Mouse (Mus musculus) megakaryocyte, embryonic 14.5 days (primary cell): ENCODE results near the gene Adgrv1. TPM values are rescaled to one million over a fixed set of nuclear protein-coding genes. Genes with fewer than 3 reads are reported as not detected.
"Not testable (repeated sequence)": the region's sequence is repeated elsewhere in the genome, so short reads cannot be mapped to it uniquely, and the experiment has no call there.

Experiments used
- H3K27me3 ChIP-seq: replicated peaks from 2 replicates; pipeline ENCODE3; 2012; ENCODE audit warnings: inconsistent platforms
- H3K36me3 ChIP-seq: replicated peaks from 2 replicates; pipeline ENCODE3; 2012; ENCODE audit warnings: low read length, inconsistent platforms, mixed read lengths
- H3K4me1 ChIP-seq: 2 replicates; pipeline ENCODE4 v1.6.1; 2012; ENCODE audit warnings: inconsistent platforms
- H3K4me3 ChIP-seq: replicated peaks from 2 replicates; pipeline ENCODE3; 2012; ENCODE audit warnings: moderate library complexity, mild to moderate bottlenecking, inconsistent platforms
- H3K9me3 ChIP-seq: 2 replicates; pipeline ENCODE4 v1.6.1; 2012; ENCODE audit warnings: inconsistent platforms
- FLI1 ChIP-seq: IDR thresholded peaks from 2 replicates; pipeline ENCODE4 v1.6.1; 2012; ENCODE audit warnings: low read length, inconsistent platforms, mixed read lengths
- GATA1 ChIP-seq: IDR thresholded peaks from 3 replicates; pipeline ENCODE4 v1.6.1; 2012; ENCODE audit warnings: mixed read lengths, low read length, inconsistent platforms, borderline replicate concordance
- polyA plus RNA-seq: library from polyadenylated mRNA; stranded (reverse); fragments of >175 nt; gene quantifications from 2 replicates; pipeline ENCODE4 v1.2.3, GENCODE M21; 2012; ENCODE audit warnings: low replicate concordance; ENCODE audit not compliant: insufficient read depth

Adgrv1 gene
- not detected in 2 replicates for polyA plus RNA-seq

DNA sequence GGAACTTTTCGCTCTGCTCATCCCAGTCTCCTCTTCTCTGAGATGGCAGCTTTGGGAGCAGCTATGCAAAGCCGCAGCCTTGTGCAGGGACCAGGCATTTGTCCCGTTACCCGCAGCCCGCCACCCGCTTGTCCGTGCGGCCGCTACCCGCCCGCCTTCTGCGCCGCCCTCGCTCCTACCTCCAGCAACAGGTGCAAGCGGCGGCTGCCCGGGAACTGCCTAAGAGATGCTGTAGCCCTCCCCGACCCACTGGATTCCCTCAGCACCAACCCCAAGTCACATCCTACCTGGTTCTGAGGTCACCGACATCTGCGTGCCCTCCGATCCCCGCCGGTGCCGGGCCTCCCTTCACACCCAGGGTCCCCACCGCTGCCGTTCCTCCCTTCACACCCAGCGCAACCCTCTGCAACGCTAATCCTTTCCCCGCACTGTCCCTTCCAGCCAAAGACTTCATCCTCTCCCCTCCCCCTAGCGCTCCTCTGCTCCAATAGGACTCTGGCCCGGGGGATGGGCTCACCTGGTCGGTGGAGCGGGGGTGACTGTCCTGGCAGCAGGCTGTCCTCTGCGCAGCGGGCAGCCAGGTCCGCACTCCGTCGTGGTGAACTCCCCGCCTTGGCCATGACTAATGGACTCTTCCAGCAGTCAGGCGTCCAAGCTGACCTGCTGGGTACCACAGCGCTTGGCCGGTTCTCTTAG, at the start of gene Adgrv1:
Gene Adgrv1 (minus strand): TSS at position 435 of the 696 bp plus-strand sequence.
- TF ChIP-seq FLI1 (no peak), GATA1 (no peak)
- Histone ChIP-seq H3K4me1 (peaks cover 8% of the 10 kb centered on the region), H3K36me3 (no peaks in the 10 kb centered on the region), H3K9me3 (peaks cover 9% of the 10 kb centered on the region), H3K4me3 (peak within 1 kb of the TSS; percentile 71), H3K27me3 (peaks cover 36% of the 10 kb centered on the region)

DNA sequence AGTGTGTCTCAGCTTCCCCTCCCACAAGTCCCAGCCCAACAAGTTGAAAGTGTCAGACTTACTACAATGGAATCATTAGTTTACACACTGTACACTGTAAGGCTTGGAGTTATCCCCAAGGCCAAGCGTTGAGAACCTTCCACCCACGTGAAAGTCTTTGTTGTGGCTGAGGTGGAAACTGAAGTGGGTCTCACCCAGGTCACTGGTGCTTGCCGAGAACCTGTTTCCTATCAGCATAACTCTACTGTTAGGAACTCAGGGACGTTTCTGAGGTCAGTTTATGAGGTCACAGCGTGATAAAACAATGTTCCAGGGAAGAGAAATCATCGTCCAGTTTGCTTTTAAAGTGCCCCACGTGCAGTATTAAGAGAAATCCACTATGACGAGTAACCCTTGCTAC, 42.4 kb upstream of the Adgrv1 start:
- Histone ChIP-seq H3K36me3 (peaks cover 86% of the 10 kb centered on the region), H3K27me3 (no peaks in the 10 kb centered on the region), H3K4me1 (no peaks in the 10 kb centered on the region), H3K9me3 (no peaks in the 10 kb centered on the region), H3K4me3 (no peak overlapping the region)
- no peak for TF ChIP-seq FLI1
- TF ChIP-seq GATA1: no peak

DNA sequence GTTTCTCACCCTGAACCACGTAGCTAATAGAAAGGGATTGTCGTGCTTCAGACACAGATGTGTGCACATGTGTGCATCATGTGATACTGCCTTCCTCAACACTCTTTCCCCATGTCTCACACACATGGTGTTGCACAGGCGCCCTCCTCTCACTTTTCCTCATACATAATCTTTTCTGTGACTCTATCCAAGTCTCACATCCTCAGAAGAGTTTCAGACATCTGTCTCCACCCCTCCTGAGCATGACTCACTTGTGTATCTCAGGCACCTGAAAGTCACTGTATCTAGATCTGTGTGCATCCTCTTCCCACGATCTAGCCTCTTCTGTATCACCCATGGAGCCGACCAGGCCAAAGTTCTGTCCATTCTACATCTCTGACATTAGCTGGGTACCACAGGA, 34.8 kb upstream of the Adgrv1 start:
- H3K9me3 ChIP-seq: no peaks in the 10 kb centered on the region
- no peak for TF ChIP-seq FLI1
- TF ChIP-seq GATA1: no peak
- H3K36me3 ChIP-seq: peaks cover 82% of the 10 kb centered on the region
- H3K27me3 ChIP-seq: no peaks in the 10 kb centered on the region
- H3K4me1 ChIP-seq: peaks cover 18% of the 10 kb centered on the region
- H3K4me3 ChIP-seq: no peak overlapping the region

DNA sequence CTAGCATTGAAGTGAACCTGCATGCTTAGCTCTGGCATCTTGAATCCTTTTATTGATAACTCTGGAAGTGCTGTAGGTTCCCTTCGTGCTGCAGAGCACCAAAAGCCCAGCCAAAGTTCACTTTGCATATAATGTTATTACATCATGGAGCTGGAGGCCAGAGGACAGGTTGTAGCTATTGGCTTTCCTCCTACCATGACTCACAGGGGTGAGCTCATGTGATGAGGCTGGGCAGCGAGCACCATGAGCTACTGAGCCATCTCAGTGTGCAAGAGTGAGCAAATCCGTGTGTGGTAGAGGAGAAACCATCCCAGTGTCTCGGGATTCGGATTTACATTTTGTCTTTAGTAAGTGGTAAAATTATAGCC, 31.4 kb upstream of the Adgrv1 start:
- no peaks in the 10 kb centered on the region for H3K27me3 ChIP-seq
- TF ChIP-seq FLI1 (no peak), GATA1 (no peak)
- H3K4me3 ChIP-seq: no peak overlapping the region
- H3K4me1 ChIP-seq: peaks cover 22% of the 10 kb centered on the region
- H3K9me3 ChIP-seq: no peaks in the 10 kb centered on the region
- H3K36me3 ChIP-seq: peaks cover 60% of the 10 kb centered on the region

DNA sequence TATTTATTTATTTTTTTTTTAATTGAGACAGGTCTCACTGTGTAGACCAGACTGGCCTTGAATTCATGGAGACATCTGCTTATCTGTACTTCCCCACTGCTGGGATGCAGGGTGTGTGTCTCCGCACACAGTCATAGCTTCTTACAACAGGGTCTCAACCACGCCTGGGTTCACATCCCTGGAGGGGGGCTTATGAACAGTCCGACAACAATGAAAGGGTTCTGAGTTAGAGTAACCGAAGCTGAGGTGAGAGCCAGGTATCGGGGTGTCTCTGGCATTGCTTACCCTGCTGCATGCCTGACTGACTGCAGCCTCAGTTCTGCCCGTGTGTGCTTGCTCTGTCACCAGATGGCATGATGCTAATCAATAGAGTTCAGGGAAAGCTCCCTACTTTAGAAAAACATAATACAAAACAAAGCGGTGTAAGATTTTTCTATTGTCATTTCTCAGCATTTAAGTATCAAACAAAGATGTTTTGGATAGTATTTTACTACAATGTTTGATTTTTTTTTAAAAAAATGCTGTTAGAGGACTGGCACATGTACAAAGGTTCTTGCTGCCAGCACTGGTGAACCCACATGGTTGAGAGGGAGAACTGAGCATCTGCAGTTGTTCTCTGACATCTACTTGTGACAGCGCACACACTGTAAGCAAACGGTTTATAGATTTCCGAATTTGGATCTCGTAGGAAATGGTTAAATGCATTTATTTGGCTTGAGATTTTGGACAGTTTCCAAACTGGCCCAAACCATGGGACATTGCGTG, 30.8 kb upstream of the Adgrv1 start:
- Histone ChIP-seq H3K36me3 (peaks cover 54% of the 10 kb centered on the region), H3K27me3 (no peaks in the 10 kb centered on the region), H3K4me3 (no peak overlapping the region), H3K4me1 (peaks cover 23% of the 10 kb centered on the region), H3K9me3 (no peaks in the 10 kb centered on the region)
- no peak for TF ChIP-seq GATA1
- no peak for TF ChIP-seq FLI1

DNA sequence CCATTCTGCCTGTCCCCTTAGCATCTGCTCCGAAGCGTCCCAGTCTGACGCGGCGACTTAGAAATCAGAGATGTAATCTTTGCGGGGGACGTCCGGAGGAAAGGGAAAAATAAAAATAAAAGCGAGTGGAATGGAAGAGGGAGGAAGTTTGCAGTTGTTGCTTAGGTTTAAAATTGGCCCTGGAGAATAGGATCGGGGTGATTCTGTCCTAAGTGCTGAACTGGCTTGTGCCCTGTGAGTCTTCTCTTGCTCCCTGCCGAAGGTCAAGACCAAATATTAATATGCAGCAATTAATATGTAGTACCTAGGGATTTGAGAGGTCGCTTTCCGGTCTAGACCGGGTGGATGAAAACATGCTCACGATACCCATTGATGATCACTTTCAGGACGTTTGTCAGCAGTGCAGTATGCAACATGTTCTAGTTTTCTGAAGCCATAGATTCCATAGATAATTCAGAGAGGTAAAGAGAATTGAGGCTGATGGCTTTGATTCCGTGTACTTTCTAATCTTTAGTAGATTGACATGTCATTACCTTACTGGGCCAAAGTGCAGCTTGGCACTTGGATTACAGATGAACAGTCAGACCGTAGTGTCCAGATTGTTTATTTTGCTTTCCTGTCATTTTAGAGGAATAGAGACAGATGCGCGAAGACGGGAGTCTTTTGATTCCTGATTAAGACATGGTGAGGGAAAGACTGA, 25.2 kb upstream of the Adgrv1 start:
- Histone ChIP-seq H3K4me3 (peak overlapping the region; percentile 96), H3K4me1 (peaks cover 20% of the 10 kb centered on the region), H3K9me3 (peaks cover 5% of the 10 kb centered on the region), H3K27me3 (no peaks in the 10 kb centered on the region), H3K36me3 (peaks cover 2% of the 10 kb centered on the region)
- TF ChIP-seq GATA1: no peak

DNA sequence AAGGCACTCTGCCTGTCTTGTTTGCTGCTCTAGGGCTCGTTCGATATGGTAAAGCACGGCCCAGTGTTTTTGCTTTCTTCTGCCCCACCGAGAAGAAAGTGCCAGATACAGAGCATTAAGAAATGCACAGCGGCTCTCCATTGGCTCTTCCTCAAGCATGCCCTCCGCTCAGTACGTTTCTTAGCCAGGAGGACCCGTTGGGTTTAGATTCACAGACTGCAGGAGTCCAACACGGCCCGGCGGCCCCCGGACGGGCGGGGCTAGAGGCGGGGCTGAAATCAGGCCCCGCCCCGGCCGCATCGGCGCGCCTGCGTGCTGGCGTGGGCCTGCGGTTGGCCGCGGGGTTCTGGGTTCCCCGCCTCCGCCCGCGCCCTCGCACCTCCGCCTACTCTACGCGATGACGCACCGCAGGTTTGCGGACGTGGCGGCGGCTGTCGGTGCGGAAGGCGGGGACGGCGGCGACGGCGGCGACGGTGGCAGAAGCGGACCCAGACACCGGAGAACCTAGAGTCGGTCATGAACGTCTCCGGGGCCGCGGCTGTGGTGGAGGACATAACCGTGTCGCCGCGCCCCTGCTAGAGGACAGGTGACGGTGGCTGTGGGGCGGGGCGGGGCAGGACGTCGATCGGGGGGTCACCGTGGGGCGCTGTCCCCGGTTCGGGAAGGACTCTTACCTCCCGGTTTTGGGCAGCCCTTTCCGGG, 24.5 kb upstream of the Adgrv1 start, which contains the start of gene Lysmd3:
Gene Lysmd3 (plus strand): TSS at position 313 of the 702 bp plus-strand sequence.
- peaks cover 2% of the 10 kb centered on the region for H3K36me3 ChIP-seq
- H3K4me3 ChIP-seq: peak within 1 kb of the TSS; percentile 96
- no peaks in the 10 kb centered on the region for H3K27me3 ChIP-seq
- TF ChIP-seq GATA1 (no peak), FLI1 (no peak)
- peaks cover 20% of the 10 kb centered on the region for H3K4me1 ChIP-seq
- H3K9me3 ChIP-seq: peaks cover 5% of the 10 kb centered on the region

DNA sequence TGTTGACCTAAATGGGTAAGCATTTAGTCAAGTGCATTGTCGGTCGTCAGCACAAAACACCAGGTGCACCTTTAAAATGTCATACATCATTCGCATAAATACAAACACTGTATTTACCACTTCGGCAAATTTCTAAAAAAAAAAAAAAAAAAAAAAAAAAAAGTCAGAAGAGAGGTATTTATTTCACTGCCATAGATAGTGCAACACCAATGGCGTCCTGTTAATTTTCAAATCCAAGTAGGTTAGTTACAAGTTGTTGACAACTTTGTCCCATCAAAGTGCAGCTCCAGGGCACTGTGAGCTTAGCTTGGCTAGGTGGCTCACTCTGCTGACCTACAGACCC, 24.0 kb upstream of the Adgrv1 start:
- Histone ChIP-seq H3K36me3 (peaks cover 2% of the 10 kb centered on the region), H3K4me3 (peak overlapping the region; percentile 96), H3K27me3 (no peaks in the 10 kb centered on the region), H3K4me1 (peaks cover 20% of the 10 kb centered on the region), H3K9me3 (peaks cover 5% of the 10 kb centered on the region)
- TF ChIP-seq GATA1: no peak
- TF ChIP-seq FLI1: no peak

DNA sequence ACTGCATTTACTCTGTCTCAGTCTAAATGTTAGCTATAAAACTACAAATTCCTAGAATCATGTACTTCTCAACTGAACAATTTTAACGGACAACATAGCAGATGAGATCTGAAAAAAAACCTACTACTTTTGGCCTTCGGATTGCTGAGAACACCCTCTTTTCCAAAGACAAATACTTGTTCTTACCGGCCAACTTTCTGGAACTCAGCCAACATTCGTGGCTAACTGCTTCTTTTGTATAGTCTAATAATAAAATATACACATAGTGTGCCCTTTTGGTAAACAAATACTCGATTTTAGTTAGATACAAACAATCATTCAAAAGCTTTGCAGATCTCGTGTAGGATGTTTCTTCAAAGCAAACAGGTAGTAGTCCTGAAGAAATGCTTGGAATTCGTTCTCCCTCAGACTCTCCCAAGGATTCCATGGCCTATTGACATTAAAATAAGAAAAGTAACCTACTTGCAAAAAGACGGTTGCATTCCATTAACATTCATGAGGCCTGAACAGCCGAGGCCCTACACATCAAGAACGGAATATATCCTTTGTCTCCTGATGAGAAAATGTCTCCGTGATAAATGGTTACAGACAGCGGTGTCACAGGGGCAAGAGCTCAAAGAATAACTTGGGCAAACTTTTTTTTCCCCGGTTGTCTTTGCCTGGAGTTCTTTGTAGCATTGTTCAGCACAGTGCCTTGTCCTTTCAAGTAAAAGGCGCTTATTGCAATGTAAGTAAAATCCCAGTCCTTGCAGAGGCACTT, 23.3 kb upstream of the Adgrv1 start:
- TF ChIP-seq GATA1: no peak
- TF ChIP-seq FLI1: no peak
- no peak overlapping the region for H3K4me3 ChIP-seq
- H3K9me3 ChIP-seq: peaks cover 5% of the 10 kb centered on the region
- H3K4me1 ChIP-seq: peaks cover 20% of the 10 kb centered on the region
- H3K27me3 ChIP-seq: no peaks in the 10 kb centered on the region
- peaks cover 2% of the 10 kb centered on the region for H3K36me3 ChIP-seq

DNA sequence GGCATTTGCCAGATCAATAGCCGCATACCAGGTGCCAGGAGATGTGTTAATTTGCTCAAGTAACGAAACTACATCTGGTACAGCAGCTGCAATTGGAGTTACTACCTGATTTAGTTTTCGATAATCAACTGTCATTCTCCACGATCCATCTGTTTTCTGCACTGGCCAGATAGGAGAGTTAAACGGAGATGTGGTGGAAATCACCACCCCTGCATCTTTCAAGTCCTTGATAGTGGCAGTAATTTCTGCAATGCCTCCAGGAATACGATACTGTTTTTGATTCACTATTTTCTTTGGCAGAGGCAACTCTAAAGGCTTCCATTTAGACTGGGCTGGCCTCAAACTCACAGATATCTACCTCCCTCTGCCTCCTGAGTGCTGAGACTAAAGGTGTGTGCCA, 17.4 kb upstream of the Adgrv1 start:
- not testable (repeated sequence) for H3K36me3 ChIP-seq, H3K27me3 ChIP-seq, H3K9me3 ChIP-seq, H3K4me1 ChIP-seq, H3K4me3 ChIP-seq
